Mouse (Mus musculus): ENCODE results near the gene Nptx1.

- no peak for TF ChIP-seq POLR2A (IDR thresholded peaks at IDR 0.05; ENCODE audit: low read depth, low read length)
- TF ChIP-seq CTCF (IDR thresholded peaks at IDR 0.05; ENCODE audit: extremely low read depth, insufficient read length, insufficient replicate concordance, low read depth, low read length): no peak
These were observed 33.3 kb downstream of the Nptx1 start for GRCm38 (mm10) chr11:119514108-119514860.
